Mouse (Mus musculus): ENCODE measurements around the gene Aldh6a1. TPM values are rescaled to one million over a fixed set of nuclear protein-coding genes. Genes with fewer than 3 reads are reported as not detected.

Aldh6a1 gene
- total RNA-seq (2014; rRNA removed) (29.8 and 35.9 TPM in 2 replicates), polyA plus RNA-seq (2015; fragmentation: Nextera tagmentation; extraction: Ambion mirVana) (28.8 and 33.9 TPM in 2 replicates)

DNA sequence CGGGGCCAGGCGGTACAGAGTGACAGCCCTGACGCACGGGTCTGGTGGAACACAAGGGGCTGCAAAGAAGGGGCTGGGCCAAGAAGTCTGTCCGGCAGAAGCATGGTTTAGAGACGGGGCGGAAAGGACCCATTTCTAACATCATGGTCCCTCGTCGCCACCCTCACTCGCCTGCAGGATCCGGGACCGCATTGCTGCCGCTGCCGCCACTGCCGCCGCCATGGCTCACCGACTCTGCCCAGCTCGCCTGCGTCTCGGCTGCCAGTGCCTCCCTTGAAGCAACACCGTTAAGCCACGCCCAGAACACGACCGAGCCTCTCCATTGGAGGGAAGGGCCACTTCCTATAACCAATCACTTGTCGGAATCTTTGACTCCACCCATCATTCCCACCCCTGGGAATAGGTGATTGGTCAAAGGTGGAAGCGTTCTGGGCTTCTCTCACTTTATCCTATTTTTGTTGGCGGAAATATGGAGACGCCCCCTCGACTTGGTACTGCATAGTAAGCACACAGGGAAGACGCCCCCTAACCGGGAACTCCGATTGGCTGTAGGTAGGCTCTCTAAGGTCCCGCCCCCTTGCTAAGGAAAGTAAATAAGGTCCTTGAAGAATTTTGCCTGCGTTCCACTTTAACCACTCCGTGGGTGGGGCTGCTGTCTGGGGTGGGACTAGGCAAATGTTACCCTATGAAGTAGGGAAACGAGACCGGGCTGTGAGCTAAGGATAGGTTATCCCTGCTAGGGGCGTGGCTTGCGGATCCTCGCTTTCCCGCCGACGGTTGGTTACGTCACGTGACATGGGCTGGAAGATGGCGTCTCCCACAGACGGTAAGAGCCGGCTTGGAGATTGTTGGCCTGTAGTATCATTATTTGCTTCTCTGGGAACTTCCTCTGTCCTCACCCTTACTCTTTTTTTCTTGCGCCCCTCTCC lies at the start of gene Aldh6a1, which contains the start of gene Lin52:
Gene Aldh6a1, minus strand, starts transcription at position 287 of the 929 bp plus-strand sequence.
Gene Lin52, plus strand, starts transcription at position 705 of the 929 bp plus-strand sequence.
- Histone ChIP-seq H3K36me3 (ENCODE audit: insufficient read depth) (no peaks in the 10 kb centered on the region), H3K4me1 (ENCODE audit: insufficient read depth) (peaks cover 13% of the 10 kb centered on the region; the same call in 1 of the 2 replicates), H3K27me3 (ENCODE audit: insufficient read depth, low read length) (no peaks in the 10 kb centered on the region), H3K4me3 (ENCODE audit: low read depth, low read length) (peak within 1 kb of the TSS; percentile 85), H3K9ac (peak within 1 kb of the TSS; percentile 68), H3K27ac (ENCODE audit: low read depth, low read length) (peak within 1 kb of the TSS; percentile 80), H3K4me2 (ENCODE audit: low read depth) (peak within 1 kb of the TSS; percentile 91), H3K9me3 (ENCODE audit: low read length) (no peaks in the 10 kb centered on the region)
- peak; percentile 96 for ATAC-seq
- WGBS, result under 1% methylated on average over 49 of the region's 49 CpGs
- peak; percentile 98 for DNase-seq
- TF ChIP-seq CTCF (IDR thresholded peaks at IDR 0.05; ENCODE audit: low read depth), result no peak

DNA sequence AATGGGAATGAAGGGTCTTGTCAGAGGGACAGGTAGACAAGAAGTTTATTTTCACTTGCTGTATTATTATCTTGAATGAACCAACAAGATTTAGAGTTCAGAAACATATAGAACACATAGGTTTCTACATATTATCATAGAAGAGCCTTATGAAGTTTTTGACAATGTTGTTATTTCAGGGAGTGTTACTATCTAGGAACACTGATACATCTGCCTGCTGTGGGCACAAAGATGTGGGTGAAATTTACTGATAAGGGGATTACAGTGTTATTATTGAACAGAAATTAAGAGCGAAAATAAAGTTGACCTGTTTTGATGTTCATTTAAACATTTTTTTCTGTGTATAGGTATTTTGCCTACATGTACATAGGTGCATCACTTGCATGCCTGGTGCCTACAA lies 46.0 kb upstream of the Aldh6a1 start:
- H3K4me2 ChIP-seq (ENCODE audit: low read depth), result no peak overlapping the region
- no peak for TF ChIP-seq CTCF (IDR thresholded peaks at IDR 0.05; ENCODE audit: low read depth)

DNA sequence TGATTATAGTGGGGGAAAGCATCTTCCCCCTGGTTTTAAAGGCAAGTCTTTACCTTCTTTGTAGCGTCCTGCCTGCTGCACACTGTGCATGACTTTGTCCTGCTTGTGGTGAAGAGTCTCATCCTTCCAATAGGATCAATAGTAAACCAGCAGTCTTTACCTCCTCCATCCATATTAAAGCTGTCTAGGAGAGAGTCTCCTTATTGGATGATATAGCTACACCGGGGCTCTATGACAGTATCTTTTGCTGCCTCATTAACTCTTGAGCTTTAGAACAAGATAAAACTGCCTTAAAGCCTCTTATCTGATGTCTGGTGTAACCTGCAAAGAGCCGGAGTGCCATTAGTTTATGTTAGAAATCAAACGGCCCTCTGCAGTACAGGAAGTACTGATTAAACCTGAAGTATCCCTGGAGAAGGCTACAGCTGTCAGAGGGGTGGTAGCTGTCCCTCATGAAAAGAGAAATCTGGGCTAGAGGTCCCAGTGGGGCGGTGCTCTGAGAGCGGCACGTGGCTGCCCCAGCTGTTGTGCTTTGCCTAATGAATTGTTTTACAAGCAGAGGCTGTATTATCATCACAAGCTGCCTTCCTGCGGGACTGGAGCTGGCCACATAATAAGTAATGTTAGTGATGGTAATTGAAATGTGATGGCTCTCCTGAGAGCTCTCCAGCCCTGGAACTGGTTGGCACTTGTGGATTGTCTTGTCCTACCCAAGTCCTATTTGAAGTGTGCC lies 36.7 kb upstream of the Aldh6a1 start:
- DNase-seq, result peak; percentile 35
- ATAC-seq, result peak; percentile 68
- H3K4me1 ChIP-seq (ENCODE audit: insufficient read depth), result no peaks in the 10 kb centered on the region
- H3K4me3 ChIP-seq (ENCODE audit: low read depth, low read length), result no peak overlapping the region
- no peak overlapping the region for H3K27ac ChIP-seq (ENCODE audit: low read depth, low read length)
- no peak overlapping the region for H3K9ac ChIP-seq
- H3K36me3 ChIP-seq (ENCODE audit: insufficient read depth), result no peaks in the 10 kb centered on the region
- no peaks in the 10 kb centered on the region for H3K9me3 ChIP-seq (ENCODE audit: low read length)
- TF ChIP-seq CTCF (IDR thresholded peaks at IDR 0.05; ENCODE audit: low read depth), result no peak
- H3K4me2 ChIP-seq (ENCODE audit: low read depth), result no peak overlapping the region
- H3K27me3 ChIP-seq (ENCODE audit: insufficient read depth, low read length), result no peaks in the 10 kb centered on the region
- 22% methylated on average over 8 of the region's 8 CpGs for WGBS

More for the DNA sequence above, 46.0 kb upstream of the Aldh6a1 start:
- 98% methylated on average over 1 of the region's 1 CpGs for WGBS
- H3K4me1 ChIP-seq (ENCODE audit: insufficient read depth), result no peaks in the 10 kb centered on the region
- ATAC-seq, result no peak
- no peaks in the 10 kb centered on the region for H3K36me3 ChIP-seq (ENCODE audit: insufficient read depth)
- no peaks in the 10 kb centered on the region for H3K27me3 ChIP-seq (ENCODE audit: insufficient read depth, low read length)
- DNase-seq, result no peak
- no peak overlapping the region for H3K9ac ChIP-seq
- H3K4me3 ChIP-seq (ENCODE audit: low read depth, low read length), result no peak overlapping the region
- H3K9me3 ChIP-seq (ENCODE audit: low read length), result no peaks in the 10 kb centered on the region
- H3K27ac ChIP-seq (ENCODE audit: low read depth, low read length), result no peak overlapping the region

DNA sequence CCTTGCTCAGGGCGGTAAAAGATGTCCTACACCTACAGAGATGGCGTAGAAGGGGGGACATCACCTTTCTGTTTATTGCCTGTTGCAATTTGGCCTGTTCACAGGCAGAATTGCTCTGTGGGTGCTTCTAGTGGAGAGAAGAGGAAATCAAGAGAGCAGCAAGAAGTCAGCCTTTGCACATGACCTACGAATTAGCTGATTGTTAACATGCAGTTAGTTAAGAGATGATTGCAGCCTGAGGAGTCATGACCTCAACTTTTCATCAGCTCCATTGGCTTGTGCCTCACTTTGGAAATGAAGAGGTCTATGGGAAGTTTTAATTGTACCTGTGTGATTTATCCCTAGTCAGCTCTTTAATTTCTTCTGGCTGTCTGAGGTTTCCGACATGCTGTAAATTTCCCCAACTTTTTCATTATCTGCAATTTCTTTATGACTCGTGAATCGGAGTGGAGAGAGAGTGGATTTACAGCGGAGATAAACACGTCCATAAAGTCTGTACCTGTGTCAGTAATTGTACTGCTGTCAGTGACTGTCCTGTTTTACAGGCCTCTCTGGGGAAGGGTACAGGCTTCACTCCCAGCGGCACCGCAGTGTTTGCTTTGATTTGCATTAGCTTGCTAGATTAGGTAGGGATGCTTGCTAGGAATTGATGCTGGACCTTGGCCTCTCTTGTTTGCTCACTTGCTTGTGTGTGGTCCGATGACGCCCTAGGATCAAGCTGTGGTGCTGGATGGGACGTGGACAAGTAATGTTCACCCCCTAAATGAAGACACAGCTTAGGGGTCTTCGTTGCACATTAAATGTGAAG lies 32.2 kb upstream of the Aldh6a1 start:
- 91% methylated on average over 14 of the region's 14 CpGs for WGBS
- DNase-seq, result no peak
- Histone ChIP-seq H3K9me3 (ENCODE audit: low read length) (no peaks in the 10 kb centered on the region), H3K27ac (ENCODE audit: low read depth, low read length) (no peak overlapping the region), H3K27me3 (ENCODE audit: insufficient read depth, low read length) (no peaks in the 10 kb centered on the region), H3K4me2 (ENCODE audit: low read depth) (no peak overlapping the region), H3K4me1 (ENCODE audit: insufficient read depth) (no peaks in the 10 kb centered on the region), H3K4me3 (ENCODE audit: low read depth, low read length) (no peak overlapping the region), H3K36me3 (ENCODE audit: insufficient read depth) (no peaks in the 10 kb centered on the region), H3K9ac (no peak overlapping the region)
- no peak for TF ChIP-seq CTCF (IDR thresholded peaks at IDR 0.05; ENCODE audit: low read depth)
- no peak for ATAC-seq

DNA sequence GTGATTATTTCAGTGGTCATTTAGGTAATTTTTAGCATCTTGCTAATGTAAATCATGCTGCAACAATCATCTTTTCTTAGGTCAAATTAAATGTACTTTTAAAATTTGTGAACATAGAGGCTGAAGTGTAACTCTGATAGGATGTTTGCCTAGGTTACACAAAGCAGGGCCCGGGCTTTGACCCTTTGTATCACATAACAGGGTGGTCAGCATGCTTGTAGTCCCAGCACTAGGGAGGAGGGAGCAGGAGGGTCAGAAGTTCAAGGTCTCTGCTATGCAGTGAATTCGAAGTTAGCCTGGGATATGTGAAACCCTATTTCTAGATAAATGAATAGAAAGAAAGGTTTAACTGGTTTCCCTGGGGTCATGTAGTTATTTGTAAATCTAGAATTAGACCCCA lies 30.4 kb upstream of the Aldh6a1 start:
- no peaks in the 10 kb centered on the region for H3K27me3 ChIP-seq (ENCODE audit: insufficient read depth, low read length)
- H3K4me1 ChIP-seq (ENCODE audit: insufficient read depth), result no peaks in the 10 kb centered on the region
- ATAC-seq, result no peak
- no peaks in the 10 kb centered on the region for H3K36me3 ChIP-seq (ENCODE audit: insufficient read depth)
- H3K4me2 ChIP-seq (ENCODE audit: low read depth), result no peak overlapping the region
- no peak for TF ChIP-seq CTCF (IDR thresholded peaks at IDR 0.05; ENCODE audit: low read depth)
- WGBS, result 66% methylated on average over 2 of the region's 2 CpGs
- no peak overlapping the region for H3K9ac ChIP-seq
- no peaks in the 10 kb centered on the region for H3K9me3 ChIP-seq (ENCODE audit: low read length)
- no peak overlapping the region for H3K27ac ChIP-seq (ENCODE audit: low read depth, low read length)
- no peak for DNase-seq
- no peak overlapping the region for H3K4me3 ChIP-seq (ENCODE audit: low read depth, low read length)

DNA sequence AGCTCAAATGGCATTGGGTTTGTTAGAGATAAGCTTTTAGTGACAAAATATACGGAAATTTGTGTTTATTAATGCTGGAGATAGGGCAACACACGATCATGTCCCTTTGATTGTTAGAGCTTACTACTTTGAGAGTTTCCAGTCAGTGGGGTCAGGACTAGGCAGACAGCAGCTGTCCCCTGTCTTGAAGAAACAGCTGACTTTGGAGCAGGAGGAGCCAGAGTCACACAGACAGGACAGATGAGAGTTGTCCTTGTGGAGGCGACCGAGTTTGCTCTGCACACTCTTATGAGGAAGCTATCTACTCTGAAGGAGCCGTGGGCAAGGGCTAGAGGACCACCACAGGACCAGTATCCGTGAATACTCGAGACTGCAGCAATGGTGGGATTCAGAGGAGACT lies 28.1 kb upstream of the Aldh6a1 start:
- DNase-seq (no peak), ATAC-seq (no peak)
- Histone ChIP-seq H3K36me3 (ENCODE audit: insufficient read depth) (no peaks in the 10 kb centered on the region), H3K4me3 (ENCODE audit: low read depth, low read length) (no peak overlapping the region), H3K27ac (ENCODE audit: low read depth, low read length) (no peak overlapping the region), H3K9me3 (ENCODE audit: low read length) (no peaks in the 10 kb centered on the region), H3K9ac (no peak overlapping the region), H3K27me3 (ENCODE audit: insufficient read depth, low read length) (no peaks in the 10 kb centered on the region), H3K4me1 (ENCODE audit: insufficient read depth) (no peaks in the 10 kb centered on the region), H3K4me2 (ENCODE audit: low read depth) (no peak overlapping the region)
- TF ChIP-seq CTCF (IDR thresholded peaks at IDR 0.05; ENCODE audit: low read depth), result no peak
- 93% methylated on average over 7 of the region's 7 CpGs for WGBS

Measured in forebrain, postnatal 0 days (tissue).